In the genomic region with DNA sequence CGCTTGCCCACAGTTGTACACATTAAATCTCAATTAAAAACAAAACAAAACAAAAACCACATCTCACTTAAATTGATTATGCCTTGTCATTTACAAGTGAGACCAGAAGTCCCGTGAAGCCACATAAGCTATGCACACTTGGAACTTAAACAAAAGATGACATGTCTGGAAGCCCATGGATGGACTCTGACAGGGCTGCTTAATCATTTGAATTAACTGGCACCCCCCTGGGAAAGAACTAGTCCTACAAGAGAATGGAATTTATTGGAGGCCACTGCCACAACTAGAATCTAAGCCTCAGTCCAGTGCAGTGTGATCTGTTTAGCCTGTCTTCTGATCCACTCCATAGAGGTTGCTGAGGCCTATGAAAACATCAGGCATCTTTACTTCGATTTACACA, we compare ENCODE assay signal across 12 mouse cellular contexts.
"Had no signal": no experiment of that assay in that cellular context is flagged by ENCODE, and none has a peak within 500 bp of the region (broad histone marks: within the 10 kb centered on the region; RNA-seq: fewer than 3 reads in every experiment).

No protein-coding gene starts in this region.

- H3K9ac ChIP-seq: kidney, embryonic 15.5 days; liver, embryonic 13.5 days; liver, postnatal 0 days; midbrain, embryonic 13.5 days; neural tube, embryonic 15.5 days had no signal

- ATAC-seq: liver, postnatal 0 days; midbrain, embryonic 13.5 days had no signal

- H3K27me3 ChIP-seq: kidney, embryonic 15.5 days; liver, embryonic 13.5 days; midbrain, embryonic 13.5 days; neural tube, embryonic 15.5 days had no signal

- H3K4me3 ChIP-seq: kidney, embryonic 15.5 days; liver, embryonic 13.5 days; midbrain, embryonic 13.5 days; myocyte; neural tube, embryonic 15.5 days had no signal

- H3K4me2 ChIP-seq: kidney, embryonic 15.5 days; liver, embryonic 13.5 days; midbrain, embryonic 13.5 days; neural tube, embryonic 15.5 days had no signal

- H3K36me3 ChIP-seq: kidney, embryonic 15.5 days; liver, embryonic 13.5 days; midbrain, embryonic 13.5 days; neural tube, embryonic 15.5 days had no signal

- DNase-seq: kidney, adult 2 months; kidney, postnatal 14 days; left cerebral cortex, postnatal 4 days; liver; liver, embryonic 13.5 days; liver, postnatal 0 days; thymus, postnatal 4 days had no signal

- H3K9me3 ChIP-seq: kidney, embryonic 15.5 days; liver, embryonic 13.5 days; midbrain, embryonic 13.5 days; neural tube, embryonic 15.5 days had no signal

- H3K27ac ChIP-seq: liver, embryonic 13.5 days; midbrain, embryonic 13.5 days; neural tube, embryonic 15.5 days; stomach, postnatal 0 days had no signal
